Mouse (Mus musculus) liver (tissue): ENCODE data around the gene Lzts3.
"Not testable (repeated sequence)": the region's sequence is repeated elsewhere in the genome, so short reads cannot be mapped to it uniquely, and the experiment has no call there.

Source experiments
- DNase-seq: peaks from one replicate; pipeline ENCODE4 v3.0.0-alpha.2; 2020; ENCODE audit warnings: mixed read lengths

Lzts3 gene

DNA sequence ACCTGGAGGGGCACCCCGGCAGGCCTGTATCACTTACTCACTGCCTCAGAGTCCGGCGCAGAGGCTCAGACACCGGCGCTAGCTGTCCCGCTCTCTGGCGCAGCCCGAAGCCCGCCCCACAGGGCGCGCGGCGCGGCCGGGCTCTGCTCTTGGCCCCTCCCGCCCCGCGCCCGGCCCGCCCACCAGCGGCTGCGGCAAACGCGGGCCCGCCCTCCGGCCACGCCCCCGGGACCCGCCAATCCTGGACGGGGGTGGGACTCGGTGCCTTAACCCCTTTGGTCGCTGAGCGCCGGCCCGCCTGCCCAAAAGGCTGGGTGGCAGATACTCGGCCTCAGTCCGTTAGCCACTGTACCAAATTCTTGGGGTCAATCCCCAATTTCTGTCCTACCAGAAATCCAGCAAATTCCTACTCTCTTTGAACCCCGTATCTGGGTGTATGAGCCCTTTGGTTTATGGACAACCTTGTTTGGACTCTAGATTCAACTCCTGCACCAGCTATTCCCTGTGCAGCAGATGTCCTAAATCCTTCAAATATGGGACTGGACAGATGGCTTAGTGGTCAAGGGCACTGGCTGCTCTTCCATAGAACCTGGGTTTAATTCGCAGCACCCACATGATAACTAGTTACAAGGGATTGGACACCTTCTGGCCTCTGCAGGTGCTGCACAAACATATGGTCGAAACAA is at the start of gene Lzts3:
Gene Lzts3, minus strand, starts transcription at position 120 of the 686 bp plus-strand sequence.
- peak; percentile 97 for DNase-seq

DNA sequence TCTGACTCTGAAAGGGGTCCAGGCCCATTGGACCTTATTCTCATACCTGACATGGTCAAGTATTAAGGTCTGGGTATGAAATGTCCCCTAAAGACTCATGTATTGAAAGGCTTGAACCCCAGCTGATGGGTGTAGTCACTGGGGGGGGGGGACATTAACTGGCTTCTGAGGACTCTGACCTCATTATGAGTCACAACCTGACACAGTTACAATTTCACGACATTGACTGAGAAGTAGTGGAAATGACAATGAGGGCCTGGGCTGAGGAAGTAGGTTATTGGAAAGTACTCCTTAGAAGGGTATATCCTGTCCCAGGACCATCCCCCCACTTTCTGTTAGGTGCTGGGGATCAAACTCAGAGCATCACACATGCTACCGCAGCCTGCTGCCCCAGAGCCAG is 46.4 kb upstream of the Lzts3 start:
- no peak for DNase-seq

DNA sequence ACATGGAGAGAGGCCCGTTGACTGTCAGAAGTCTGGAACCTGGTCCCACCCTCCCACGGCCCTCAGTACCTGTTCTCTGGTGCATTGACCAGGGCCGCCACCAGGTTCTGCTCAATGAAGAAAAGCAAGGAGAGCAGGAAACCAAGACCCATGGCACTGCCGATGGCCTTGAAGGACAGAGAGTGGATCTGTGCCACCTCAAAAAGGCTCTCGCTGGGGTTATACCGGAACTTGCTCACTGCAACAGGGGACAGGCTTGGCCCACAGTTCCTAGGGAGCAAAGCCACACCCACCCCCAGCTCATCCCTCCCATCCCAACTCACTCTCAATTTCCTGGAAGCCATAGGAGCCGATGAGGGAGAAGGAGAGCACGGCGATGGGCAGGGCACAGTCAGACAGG is 42.8 kb upstream of the Lzts3 start:
- no peak for DNase-seq

DNA sequence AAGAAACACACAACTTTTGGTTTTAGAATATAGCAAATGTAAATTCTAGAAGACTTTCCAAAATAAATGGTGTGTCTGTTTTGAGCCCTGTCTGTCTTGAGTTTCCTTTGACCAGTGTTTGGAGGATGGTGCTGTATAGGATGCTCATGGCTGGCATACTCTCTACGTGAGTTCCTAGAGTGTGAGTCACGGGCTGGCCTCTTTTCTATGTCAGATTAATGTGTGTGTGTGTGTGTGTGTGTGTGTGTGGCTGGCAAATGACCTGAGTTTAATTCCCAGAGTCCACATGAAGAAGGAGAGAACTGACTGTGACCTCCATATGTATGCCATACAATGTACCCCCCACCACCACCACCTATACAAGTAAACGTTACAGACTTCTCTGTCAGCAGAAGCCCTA is 38.9 kb upstream of the Lzts3 start:
- DNase-seq: no peak

DNA sequence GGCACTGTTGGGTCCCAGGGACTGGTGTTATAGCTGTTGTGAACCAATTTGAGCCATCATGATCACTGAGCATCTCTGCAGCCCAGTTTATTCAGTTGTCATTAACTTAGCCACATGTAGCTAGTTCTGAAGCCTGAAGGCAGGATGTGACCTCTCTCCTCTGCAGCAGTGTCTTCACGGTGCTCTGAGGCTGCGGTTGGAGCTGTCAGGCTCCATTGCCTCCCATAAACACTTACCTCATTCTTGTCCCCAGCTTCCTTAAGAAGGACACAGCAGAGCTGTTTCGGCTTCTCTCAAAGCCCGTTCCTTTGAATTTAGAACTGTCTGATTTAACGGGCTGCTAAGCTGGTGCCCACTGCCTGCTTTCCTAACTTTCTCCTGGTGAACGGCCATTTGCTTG is 37.3 kb upstream of the Lzts3 start:
- DNase-seq: no peak

DNA sequence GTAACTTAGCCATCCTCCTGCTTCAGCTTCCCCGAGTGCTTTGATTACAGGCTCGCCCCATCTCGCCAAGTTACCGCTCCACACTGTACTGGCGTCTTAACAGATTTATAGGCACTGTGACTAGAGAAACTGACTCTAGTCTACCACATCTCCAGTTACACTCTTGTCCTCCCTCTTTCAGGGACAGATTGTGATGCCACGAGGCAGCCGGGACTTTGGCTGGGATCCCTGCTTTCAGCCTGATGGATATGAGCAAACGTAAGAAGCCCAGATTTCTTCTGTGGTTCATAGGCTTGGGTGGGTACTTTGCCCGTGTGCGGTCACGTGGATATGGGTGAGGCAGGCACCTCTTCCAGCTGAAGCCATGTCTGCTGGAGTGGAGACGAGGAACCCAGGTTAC is 36.6 kb upstream of the Lzts3 start:
- DNase-seq: no peak

DNA sequence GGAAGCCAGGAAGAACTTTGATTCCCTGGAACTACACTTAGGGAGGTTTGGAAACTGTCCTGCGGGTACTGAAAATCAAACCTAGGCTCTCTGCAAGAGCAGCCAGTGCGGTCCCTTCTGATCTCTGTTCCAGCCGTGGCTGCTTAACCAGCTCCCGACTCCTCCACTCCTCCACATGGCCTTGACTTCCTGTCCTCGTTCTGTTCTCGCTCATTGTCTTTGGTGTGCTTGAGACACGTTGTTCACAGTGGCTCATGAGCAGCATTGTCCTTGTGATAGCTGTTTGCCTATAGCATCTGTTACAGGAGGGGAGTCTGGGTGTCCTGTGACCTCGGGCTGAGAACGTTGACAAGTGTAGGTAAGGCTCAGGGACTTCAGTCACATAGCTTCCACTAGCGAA is 34.6 kb upstream of the Lzts3 start:
- DNase-seq: no peak

DNA sequence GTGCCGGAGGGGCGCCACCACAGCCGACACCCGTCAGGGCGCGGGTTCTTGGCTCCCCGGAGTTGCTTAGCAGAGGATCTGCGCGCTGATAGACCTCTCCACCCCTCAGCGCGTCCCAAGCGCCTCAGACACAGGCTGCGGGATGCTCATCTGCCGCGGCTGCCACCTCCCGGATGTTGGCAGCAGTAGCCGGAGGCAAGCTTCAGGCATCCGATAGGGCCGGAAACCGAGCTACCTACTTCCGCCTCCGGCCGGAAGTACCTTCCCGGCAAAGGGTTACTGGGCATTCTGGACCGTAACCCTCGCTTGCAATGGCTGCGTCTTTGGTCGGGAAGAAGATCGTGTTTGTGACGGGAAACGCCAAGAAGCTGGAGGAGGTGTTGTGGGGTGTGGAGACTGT is 25.0 kb upstream of the Lzts3 start, which contains the start of gene Itpa:
Gene Itpa, plus strand, starts transcription at position 52 of the 400 bp plus-strand sequence.
- DNase-seq: peak; percentile 92

DNA sequence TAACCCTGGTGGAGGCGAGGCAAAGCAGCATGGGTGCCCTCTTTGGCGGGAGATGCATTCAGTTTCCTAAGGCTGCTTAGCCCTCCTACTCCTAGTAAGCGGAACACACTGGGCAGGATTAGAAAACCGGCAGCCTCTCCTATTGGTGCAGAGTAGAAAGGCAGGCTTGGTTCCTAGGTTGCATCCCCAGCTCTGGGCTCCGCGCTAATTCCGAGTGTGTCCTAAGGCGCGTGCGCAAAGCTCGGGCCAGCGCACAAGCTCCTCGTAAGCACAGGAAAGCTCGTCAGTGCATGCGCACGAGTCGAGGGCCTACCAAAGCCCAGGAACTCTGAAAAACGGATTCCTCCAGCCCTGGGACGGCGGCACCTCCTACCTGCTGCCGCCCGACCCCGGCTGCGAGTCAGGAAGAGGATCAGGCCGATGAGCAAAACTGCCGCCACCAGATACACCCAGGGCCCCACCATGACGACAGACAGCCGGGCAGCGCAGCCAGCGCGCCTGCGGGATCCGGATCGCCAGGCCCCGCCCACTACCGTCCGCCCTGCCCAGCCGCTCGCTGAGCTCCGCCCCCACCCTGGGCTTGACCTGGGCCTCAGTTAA is 21.6 kb upstream of the Lzts3 start, which contains the start of gene Ddrgk1:
Gene Ddrgk1, minus strand, starts transcription at position 558 of the 600 bp plus-strand sequence.
- peak; percentile 96 for DNase-seq

DNA sequence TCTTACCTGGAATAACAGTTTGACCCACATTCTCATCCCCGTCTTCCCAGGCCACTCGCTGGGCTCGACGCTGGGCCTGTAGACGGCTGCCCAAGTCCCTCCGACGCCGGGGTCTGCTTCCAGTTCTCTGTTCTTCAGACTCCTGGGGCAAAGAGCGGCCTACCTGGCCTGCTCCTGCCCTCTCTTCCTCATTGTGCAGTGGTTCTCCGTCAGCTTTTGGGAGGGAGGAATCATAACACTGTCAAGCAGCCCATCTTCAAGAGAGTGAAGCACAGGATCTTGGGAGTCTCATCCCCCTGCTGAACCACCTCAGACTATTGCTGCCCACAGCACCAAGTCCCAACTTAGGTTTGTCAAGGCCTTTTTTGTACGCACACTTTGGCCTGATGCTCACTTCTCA is 20.7 kb upstream of the Lzts3 start:
- DNase-seq: no peak

DNA sequence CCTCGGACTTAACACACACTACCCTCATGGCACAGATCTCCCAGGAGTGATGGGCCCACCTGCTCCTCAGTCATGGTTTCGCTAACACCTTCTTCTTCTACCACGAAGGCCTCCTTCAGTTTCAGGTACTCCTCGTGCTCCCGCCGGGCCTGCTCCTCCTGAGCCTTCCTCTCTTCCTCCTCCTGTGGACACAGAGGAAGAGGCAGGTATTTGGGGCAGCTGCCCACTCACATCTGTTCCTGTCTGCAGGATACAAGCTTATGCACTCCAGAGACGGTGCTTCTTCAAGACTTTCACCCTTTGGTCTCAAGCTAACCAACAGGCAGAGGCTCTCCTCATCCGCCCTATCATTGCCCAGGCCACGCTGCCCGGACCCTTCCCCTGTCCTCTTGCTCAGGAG is 15.9 kb upstream of the Lzts3 start:
- DNase-seq: no peak

DNA sequence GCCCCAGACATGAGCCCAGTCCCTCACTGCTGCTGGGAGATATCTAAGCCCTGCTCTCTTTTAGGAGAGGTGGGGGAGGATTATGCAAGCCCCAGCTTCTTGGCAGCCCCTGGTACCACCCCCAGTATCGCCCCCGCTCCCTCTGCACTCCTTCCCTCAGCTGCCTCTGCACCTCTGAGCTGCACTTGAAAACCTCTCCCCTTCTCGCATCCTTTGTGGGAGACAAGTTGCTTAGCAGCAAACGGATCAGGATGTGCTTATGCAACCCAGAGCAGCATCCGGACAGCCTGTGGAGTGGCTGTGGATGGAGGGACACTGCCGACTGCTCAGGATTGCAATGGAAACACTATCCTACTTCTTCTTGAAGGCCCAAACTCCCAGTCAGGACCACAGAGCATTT is 14.9 kb upstream of the Lzts3 start:
- DNase-seq: no peak

DNA sequence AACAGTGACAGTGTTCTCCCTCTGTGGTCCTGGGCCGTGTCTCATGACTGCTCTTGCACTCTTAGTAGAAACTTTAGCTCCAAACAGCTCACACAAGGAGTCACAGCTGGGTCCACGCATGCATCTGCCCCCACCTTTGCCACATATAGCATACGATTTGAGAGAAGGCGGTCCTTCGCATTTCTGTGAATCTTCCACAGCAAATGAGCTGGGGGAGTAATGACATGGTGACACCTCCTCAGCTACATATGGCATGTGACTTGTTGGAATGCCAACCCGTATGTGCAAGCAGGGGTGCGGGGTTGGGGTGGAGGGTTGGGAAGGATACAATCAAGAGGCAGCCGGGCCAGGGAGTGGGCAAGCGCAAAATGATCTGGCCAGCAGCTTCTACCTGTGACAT is 13.9 kb upstream of the Lzts3 start:
- DNase-seq: no peak

DNA sequence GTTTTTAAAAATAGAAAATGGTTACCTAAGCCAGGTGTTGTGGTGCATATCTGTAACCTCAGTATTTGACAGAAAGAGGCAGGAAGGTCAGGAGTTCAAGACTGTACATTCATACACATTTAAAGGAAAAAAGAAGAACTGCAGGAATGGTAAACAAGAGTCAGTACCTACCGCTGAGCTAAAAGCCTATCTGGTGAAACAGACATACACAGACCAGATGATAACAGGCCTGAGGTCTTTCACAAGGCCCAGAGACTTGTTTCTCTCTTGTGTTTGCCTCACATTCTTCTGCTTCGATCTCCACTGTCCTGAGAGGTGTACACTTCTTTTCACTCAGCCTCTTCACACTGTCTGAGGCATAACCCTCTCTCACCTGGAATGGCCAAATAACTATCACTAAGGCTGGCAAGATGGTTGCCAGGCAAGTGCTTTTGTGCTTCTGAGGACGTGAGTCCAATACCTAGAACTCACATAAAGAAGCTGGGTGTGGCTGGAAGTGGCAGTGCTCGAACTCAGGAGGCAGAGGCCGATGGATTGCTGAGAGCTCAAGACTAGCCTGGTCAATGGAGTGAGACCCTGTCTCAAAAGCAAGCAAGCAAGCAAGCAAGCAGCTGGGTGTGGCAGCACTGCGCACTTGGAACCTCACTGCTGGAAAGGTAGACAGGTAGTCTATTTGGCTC is 13.2 kb upstream of the Lzts3 start:
- peak; percentile 62 for DNase-seq

DNA sequence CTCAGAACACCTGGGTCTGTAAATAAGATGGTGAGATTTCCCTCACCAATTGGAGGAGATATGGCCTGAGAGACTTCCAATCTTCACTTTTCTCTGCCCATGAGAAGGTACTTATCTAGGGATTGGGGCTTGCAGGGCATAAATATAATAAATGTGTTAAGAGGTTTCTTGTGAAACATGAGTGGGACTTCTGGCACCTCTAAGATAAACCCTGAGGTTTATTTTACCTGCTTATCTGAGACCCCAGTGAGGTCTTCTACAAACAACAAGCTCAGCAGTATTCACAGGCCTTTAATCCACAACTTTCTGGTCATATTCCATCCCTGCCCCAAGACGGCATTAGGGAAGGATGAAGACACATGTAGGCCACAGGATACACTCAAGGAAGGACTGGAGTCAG is 11.2 kb upstream of the Lzts3 start:
- DNase-seq: no peak

DNA sequence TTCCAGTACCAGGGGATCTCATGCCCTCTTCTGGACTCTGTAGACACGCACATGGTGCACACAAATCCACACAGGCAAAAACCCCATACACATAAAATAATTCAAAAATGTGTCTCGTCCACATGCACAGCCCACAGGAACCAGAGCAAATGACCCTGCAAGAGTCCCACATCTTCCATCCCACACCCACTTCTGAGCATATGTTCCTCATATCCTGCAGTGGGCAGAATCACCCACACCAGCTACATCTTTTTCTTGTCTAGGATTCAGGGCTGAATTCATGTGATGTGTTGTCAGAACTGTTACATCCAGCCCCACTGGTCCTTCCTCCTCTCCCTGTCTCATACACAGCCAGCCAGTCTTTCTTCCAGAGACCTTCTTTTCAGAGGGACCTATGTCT is 10.7 kb upstream of the Lzts3 start:
- no peak for DNase-seq

DNA sequence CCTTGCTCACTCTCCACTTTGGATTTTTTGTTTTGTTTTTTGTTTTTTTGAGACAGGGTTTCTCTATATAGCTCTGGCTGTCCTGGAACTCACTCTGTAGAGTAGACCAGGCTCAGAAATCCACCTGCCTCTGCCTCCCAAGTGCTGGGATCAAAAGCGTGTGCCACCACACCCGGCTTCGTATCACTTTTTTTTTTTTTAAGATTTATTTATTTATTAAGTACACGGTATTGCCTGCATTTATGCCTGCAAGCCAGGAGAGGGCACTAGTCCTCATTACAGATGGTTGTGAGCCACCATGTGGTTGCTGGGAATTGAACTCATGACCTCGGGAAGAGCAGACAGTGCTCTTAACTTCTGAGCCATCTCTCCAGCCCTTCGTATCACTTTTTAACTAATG is 6.4 kb upstream of the Lzts3 start:
- DNase-seq: not testable (repeated sequence)

DNA sequence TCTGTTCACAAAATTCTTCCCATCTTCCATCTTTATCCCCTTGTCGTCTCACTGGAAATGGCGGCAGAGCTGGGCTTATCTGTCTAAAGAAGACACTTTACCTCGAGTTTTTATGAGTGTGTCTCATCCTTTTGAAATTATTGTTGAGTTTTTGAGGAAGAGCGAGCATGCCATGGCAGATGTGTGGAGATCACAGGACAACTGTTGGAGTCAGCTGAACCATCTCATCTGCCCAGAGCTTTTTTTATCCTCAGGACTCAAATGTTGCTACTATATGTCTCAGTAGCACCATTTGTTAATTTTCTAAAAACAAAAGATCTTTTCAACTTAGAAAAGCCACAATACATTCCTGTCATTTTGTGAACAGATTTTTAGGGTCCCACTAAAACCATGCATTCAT is 2.6 kb upstream of the Lzts3 start:
- no peak for DNase-seq

DNA sequence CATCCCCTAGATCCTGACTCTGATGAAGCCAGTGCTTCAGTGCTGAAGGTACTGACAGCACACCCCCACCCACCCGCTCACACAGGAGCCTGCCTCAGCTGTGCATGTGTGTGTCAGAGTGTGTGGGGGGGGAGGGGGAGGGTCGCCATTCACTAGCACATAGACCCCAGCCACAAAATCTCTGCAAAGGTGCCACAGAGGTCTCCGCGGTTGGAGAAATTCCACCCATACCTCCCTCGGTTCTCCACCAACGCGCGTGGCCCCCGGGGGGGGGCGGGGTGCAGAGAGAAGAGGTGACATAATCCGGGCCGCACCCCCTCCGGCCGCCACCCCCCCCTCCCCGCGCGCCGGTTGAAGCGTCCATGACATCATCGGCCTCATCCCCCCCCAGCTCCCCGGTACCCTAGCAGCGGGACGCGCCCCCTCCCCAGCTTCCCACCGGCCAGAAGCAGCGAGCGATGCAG is 374 bp downstream of the Lzts3 start:
- DNase-seq: no peak

DNA sequence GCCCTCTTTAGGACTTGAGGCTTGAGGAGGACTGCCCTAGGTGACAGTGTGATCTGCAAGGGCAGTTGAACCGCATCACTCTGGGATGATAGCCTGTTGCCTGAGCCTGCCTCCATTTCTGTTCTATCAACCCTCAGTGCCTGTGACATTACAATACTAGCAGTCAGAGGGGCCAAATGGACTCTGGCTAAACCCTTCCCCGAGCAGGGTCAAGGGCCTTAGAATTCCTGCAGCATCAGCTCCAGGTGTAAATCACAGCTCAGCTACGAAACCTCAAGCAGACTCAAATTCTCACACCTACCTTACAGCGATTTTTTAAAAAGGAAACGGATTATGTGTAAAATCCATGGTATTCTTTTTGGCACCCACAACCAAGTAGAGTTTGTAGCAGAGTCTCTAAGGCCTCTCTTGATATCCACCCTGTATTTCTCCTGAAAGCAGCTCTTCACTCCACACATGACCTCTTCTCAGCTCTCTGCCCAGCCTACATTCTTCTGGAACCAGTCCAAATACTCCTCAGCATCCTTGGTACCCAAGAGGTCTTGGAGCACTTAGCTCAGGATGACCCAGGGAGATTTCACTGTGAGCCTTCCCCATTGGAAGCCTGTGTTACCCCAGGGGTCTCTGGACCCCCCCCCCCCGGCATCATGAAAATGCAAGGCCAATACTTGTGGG is 1.1 kb downstream of the Lzts3 start:
- DNase-seq: no peak

DNA sequence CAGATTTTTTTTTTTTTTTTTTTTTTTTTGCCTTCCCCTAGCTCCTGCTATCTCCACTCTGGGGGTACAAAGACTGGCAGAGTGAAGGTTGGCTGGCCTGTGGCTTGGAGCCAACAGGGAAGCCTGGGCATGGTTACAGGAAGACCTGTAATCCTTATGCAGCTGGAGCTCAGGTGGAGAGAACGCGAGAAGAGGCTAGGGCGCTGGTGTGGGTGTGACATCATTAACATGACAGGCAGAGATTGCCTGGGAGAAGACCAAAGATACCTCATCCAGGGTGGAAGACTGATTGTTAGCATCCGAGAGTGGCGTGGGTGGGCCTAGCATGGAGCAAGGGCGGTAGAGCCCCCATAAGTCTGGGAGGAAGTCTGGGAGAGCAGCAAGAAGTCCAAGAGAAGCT is 3.3 kb downstream of the Lzts3 start:
- DNase-seq: no peak

DNA sequence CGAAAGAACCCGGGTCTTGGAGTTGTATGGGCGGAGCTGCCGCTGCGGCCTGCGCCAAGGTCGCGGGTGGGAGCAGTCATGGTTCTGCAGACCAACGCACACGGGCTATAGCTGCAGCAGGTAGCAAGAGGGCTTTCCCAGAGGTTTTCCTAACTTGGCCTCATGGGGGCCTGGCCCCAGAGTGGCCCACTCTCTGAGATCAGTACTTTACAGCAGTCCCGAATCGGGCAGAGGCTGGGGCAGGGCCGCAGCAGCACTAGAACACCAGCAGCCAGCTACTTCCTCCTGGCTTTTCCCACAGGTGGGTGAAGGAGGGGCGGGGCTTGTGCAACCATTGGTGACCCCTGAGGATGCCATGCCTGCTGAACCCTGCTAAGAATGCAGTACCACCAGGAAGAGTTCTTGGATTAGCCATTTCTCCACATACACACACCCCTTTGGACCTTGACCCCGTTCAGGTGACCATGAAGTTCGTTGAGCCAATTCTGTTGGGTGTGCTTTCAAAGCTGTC is 4.4 kb downstream of the Lzts3 start:
- DNase-seq: no peak

DNA sequence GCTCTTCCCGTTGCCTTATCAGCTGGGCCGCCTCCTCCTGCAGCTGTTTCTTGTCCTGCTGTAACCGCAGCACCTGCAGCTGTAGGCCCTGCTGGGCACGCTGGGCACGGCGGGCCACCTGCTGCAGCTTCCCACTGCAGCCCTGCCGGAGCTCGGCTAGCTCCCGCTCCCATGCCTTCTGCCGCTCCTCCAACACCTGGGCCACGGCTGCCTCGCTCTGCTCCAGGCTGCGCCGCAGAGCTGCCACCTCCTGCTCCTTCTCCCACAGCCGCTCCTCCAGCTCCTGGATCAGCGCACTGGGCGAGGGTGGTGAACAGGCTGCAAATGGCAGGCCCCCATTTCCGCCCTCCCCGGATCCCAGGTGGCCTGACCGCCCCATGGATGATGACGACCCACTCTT is 6.8 kb downstream of the Lzts3 start:
- DNase-seq: peak; percentile 36
